Mouse (Mus musculus) inflammation-experienced regulatory T-cells (primary cell): Measurements from ENCODE around the gene Col6a3. TPM values are rescaled to one million over a fixed set of nuclear protein-coding genes. Genes with fewer than 3 reads are reported as not detected.

Source experiments
- polyA plus RNA-seq, 2 experiments: library from polyadenylated mRNA; unstranded; fragments of 100-300 nt; shearing (Covaris generic); gene quantifications; one replicate each; pipeline ENCODE4 v1.2.1; 2017

Col6a3 gene
- 1 to 10 TPM in 1 of 2 experiments, under 1 TPM in 1; 0.06 to 3.2 TPM for polyA plus RNA-seq

GRCm38 (mm10) chr1:90843836-90844235 lies at the start of gene Col6a3:
Col6a3 (minus strand) TSS chr1:90843971.

Other genes with a start within 250 kb of the Col6a3 start
- 100 to 1,000 TPM; 110 to 123 TPM for gene Cops8, start 241.0 kb downstream of the Col6a3 start, polyA plus RNA-seq
- gene Mlph, start 71.1 kb upstream of the Col6a3 start, polyA plus RNA-seq, result 1 to 10 TPM; 1.4 to 1.8 TPM
- not detected for gene Prlh, start 109.1 kb upstream of the Col6a3 start, polyA plus RNA-seq
- under 1 TPM; 0.31 to 0.35 TPM for gene Rab17, start 125.7 kb upstream of the Col6a3 start, polyA plus RNA-seq
- gene Lrrfip1, start 154.8 kb upstream of the Col6a3 start, polyA plus RNA-seq, result 100 to 1,000 TPM; 221 to 238 TPM